ENCODE assay signal across 9 mouse cellular contexts in the genomic region with DNA sequence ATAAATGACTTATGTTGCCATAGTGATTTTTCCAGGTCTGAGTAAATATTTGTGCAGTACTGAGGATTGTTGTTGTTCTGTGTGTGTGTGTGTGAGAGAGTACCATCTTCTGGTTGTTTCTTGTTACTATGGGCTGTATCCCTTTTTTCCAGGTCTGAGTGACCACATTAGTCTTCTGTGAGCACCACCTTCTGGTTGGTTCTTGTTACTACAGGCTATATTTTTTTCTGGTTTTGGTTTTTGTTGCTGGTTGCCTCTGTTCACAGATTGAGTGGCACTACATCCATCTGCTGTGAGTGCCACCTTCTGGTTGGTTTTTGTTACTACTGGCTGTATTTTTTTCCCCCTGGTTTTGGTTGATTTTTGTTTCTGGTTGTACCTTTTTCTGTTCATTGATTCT. TPM values are rescaled to one million over a fixed set of nuclear protein-coding genes. Genes with fewer than 3 reads are reported as not detected.
A peak's percentile ranks its signal among the peaks of the same experiment; 100 is the strongest.
DNase-seq lines count a peak whose midpoint lies in the region; ATAC-seq and TF ChIP-seq lines count a peak whose summit lies in the region.
"Had no signal": no experiment of that assay in that cellular context is flagged by ENCODE, and none has a peak within 500 bp of the region (broad histone marks: within the 10 kb centered on the region; RNA-seq: fewer than 3 reads in every experiment).

No protein-coding gene starts in this region.

- H3K36me3 ChIP-seq in embryonic facial prominence, embryonic 11.5 days (replicated peaks; ENCODE audit: control insufficient read depth, insufficient read depth, low read depth, low read length) = no peaks in the 10 kb centered on the region
- no peaks in the 10 kb centered on the region for H3K36me3 ChIP-seq in embryonic facial prominence, embryonic 10.5 days (replicated peaks)
- no peaks in the 10 kb centered on the region for H3K36me3 ChIP-seq in lung, embryonic 14.5 days (ENCODE audit: insufficient read depth)
- H3K36me3 ChIP-seq: G1E had no signal

- ATAC-seq in embryonic facial prominence, embryonic 11.5 days (replicated peaks; ENCODE audit: insufficient number of reproducible peaks, low FRiP score, low TSS enrichment, low read depth) = no peak
- no peak for ATAC-seq in lung, embryonic 14.5 days (ENCODE audit: insufficient read depth)
- peak; percentile 48 for ATAC-seq in inflammation-experienced regulatory T-cells, adult 6 months

- TF ChIP-seq POLR2A in lung, adult 2 months (IDR thresholded peaks at IDR 0.05; ENCODE audit: borderline replicate concordance, extremely low read depth, low read depth, low read length) = no peak
- no peak for TF ChIP-seq POLR2A in cerebellum, adult 2 months (IDR thresholded peaks at IDR 0.05; ENCODE audit: borderline replicate concordance, insufficient read depth, low read length)

- no peaks in the 10 kb centered on the region for H3K4me1 ChIP-seq in embryonic facial prominence, embryonic 11.5 days (ENCODE audit: control insufficient read depth, insufficient read depth, low read length)
- no peaks in the 10 kb centered on the region for H3K4me1 ChIP-seq in embryonic facial prominence, embryonic 10.5 days
- no peaks in the 10 kb centered on the region for H3K4me1 ChIP-seq in lung, embryonic 14.5 days (ENCODE audit: insufficient read depth)
- no peaks in the 10 kb centered on the region for H3K4me1 ChIP-seq in lung, adult 2 months (ENCODE audit: control insufficient read depth, insufficient read depth, low read length)
- peaks cover 5% of the 10 kb centered on the region; the same call in 1 of the 2 replicates for H3K4me1 ChIP-seq in cerebellum, adult 2 months (ENCODE audit: control insufficient read depth, insufficient read depth, low read length)

- no peak overlapping the region for H3K4me2 ChIP-seq in embryonic facial prominence, embryonic 11.5 days (ENCODE audit: low read depth, low read length)
- H3K4me2 ChIP-seq in lung, embryonic 14.5 days = no peak overlapping the region

- H3K4me3 ChIP-seq in embryonic facial prominence, embryonic 11.5 days (ENCODE audit: low read depth, low read length) = no peak overlapping the region
- H3K4me3 ChIP-seq in embryonic facial prominence, embryonic 10.5 days = no peak overlapping the region
- no peak overlapping the region for H3K4me3 ChIP-seq in lung, embryonic 14.5 days (ENCODE audit: low read depth, low read length)
- H3K4me3 ChIP-seq in lung, adult 2 months (replicated peaks; ENCODE audit: extremely low read depth, low read depth, low read length) = no peak overlapping the region
- no peak overlapping the region for H3K4me3 ChIP-seq in cerebellum, adult 2 months (replicated peaks; ENCODE audit: insufficient read depth, low read depth, low read length)

- H3K9me3 ChIP-seq in embryonic facial prominence, embryonic 11.5 days (replicated peaks; ENCODE audit: control insufficient read depth, low read length) = no peaks in the 10 kb centered on the region
- H3K9me3 ChIP-seq in embryonic facial prominence, embryonic 10.5 days = 0 out of 2 replicates have a peak, but pooled peaks cover 4% of the 10 kb centered on the region
- no peaks in the 10 kb centered on the region for H3K9me3 ChIP-seq in lung, embryonic 14.5 days (ENCODE audit: low read depth, low read length)

- TF ChIP-seq CTCF in lung, embryonic 14.5 days (IDR thresholded peaks at IDR 0.05; ENCODE audit: low read depth) = peak; percentile 60
- TF ChIP-seq CTCF in lung, adult 2 months (IDR thresholded peaks at IDR 0.05; ENCODE audit: insufficient read depth, low read length) = no peak
- no peak for TF ChIP-seq CTCF in cerebellum, adult 2 months (IDR thresholded peaks at IDR 0.05; ENCODE audit: borderline replicate concordance, insufficient read depth, low read depth, low read length)

- H3K27ac ChIP-seq in embryonic facial prominence, embryonic 11.5 days (replicated peaks; ENCODE audit: low read depth, low read length) = no peak overlapping the region
- no peak overlapping the region for H3K27ac ChIP-seq in embryonic facial prominence, embryonic 10.5 days (replicated peaks)
- no peak overlapping the region for H3K27ac ChIP-seq in lung, embryonic 14.5 days (ENCODE audit: low read depth)
- H3K27ac ChIP-seq in cerebellum, adult 2 months (ENCODE audit: insufficient read depth, low read length) = no peak overlapping the region

- DNase-seq in embryonic facial prominence, embryonic 11.5 days (ENCODE audit: low spot score) = peak; percentile 49
- no peak for DNase-seq in embryonic facial prominence, embryonic 10.5 days (ENCODE audit: low spot score)
- peak; percentile 68 for DNase-seq in lung, embryonic 14.5 days
- no peak for DNase-seq in lung, adult 2 months
- peak; percentile 34 to 89 for DNase-seq in cerebellum, adult 2 months
- peak; percentile 53 to 56 for DNase-seq in natural killer cell, adult 2 months (ENCODE audit: low spot score in 2 of 2)
- no peak for DNase-seq in right cerebral cortex, postnatal 10 days (ENCODE audit: low spot score in 2 of 2)

- H3K9ac ChIP-seq in embryonic facial prominence, embryonic 11.5 days (replicated peaks; ENCODE audit: low read length) = no peak overlapping the region
- no peak overlapping the region for H3K9ac ChIP-seq in lung, embryonic 14.5 days

- no peaks in the 10 kb centered on the region for H3K27me3 ChIP-seq in embryonic facial prominence, embryonic 11.5 days (ENCODE audit: control insufficient read depth, insufficient read depth, low read length)
- H3K27me3 ChIP-seq in embryonic facial prominence, embryonic 10.5 days (replicated peaks; ENCODE audit: low read depth, poor library complexity, severe bottlenecking) = no peaks in the 10 kb centered on the region
- no peaks in the 10 kb centered on the region for H3K27me3 ChIP-seq in lung, embryonic 14.5 days (ENCODE audit: insufficient read depth, low read length)
- H3K27me3 ChIP-seq in cerebellum, adult 2 months (ENCODE audit: control insufficient read depth, insufficient read depth, low read length) = no peaks in the 10 kb centered on the region

RNA-seq across cellular contexts. Expression of gene Mrpl40, which starts 18.1 kb away (rescaled TPM):
- 92.4 and 98.9 TPM in 2 replicates for polyA plus RNA-seq in embryonic facial prominence, embryonic 11.5 days (2014; fragmentation: Nextera tagmentation; extraction: Ambion mirVana)
- 122 and 128 TPM in 2 replicates for polyA plus RNA-seq in embryonic facial prominence, embryonic 10.5 days (2016; fragmentation: Nextera tagmentation; extraction: Ambion mirVana)
- 81.8 and 82.6 TPM in 2 replicates for polyA plus RNA-seq in lung, embryonic 14.5 days (2014; fragmentation: Nextera tagmentation; extraction: Ambion mirVana)
- polyA plus RNA-seq in lung, adult 2 months (2012; rRNA removed) = 6.1 and 10.4 TPM in 2 replicates
- 35.7 and 37.6 TPM in 2 replicates for polyA plus RNA-seq in cerebellum, adult 2 months (2012; rRNA removed)
- polyA plus RNA-seq in inflammation-experienced regulatory T-cells, adult 6 months (2017; shearing (Covaris generic)) = 100 to 1,000 TPM in 1 of 3 experiments, 10 to 100 TPM in 2; 83.3 to 106 (median 88.3) TPM

RNA-seq across cellular contexts. Expression of gene Hira, which starts 18.3 kb away (rescaled TPM):
- polyA plus RNA-seq in embryonic facial prominence, embryonic 11.5 days (2014; fragmentation: Nextera tagmentation; extraction: Ambion mirVana) = 11.6 and 14.9 TPM in 2 replicates
- polyA plus RNA-seq in embryonic facial prominence, embryonic 10.5 days (2016; fragmentation: Nextera tagmentation; extraction: Ambion mirVana) = 22.8 and 25.8 TPM in 2 replicates
- 14.0 and 16.4 TPM in 2 replicates for polyA plus RNA-seq in lung, embryonic 14.5 days (2014; fragmentation: Nextera tagmentation; extraction: Ambion mirVana)
- 53.3 and 58.8 TPM in 2 replicates for polyA plus RNA-seq in lung, adult 2 months (2012; rRNA removed)
- 64.4 and 64.7 TPM in 2 replicates for polyA plus RNA-seq in cerebellum, adult 2 months (2012; rRNA removed)
- 10 to 100 TPM in 2 of 3 experiments, 1 to 10 TPM in 1; 7.9 to 10.8 (median 10.4) TPM for polyA plus RNA-seq in inflammation-experienced regulatory T-cells, adult 6 months (2017; shearing (Covaris generic))

RNA-seq across cellular contexts. Expression of gene Gm28539, which starts 22.2 kb away (rescaled TPM):
- polyA plus RNA-seq in embryonic facial prominence, embryonic 11.5 days (2014; fragmentation: Nextera tagmentation; extraction: Ambion mirVana) = not detected in 2 replicates
- polyA plus RNA-seq in embryonic facial prominence, embryonic 10.5 days (2016; fragmentation: Nextera tagmentation; extraction: Ambion mirVana) = not detected in 2 replicates
- not detected in 2 replicates for polyA plus RNA-seq in lung, embryonic 14.5 days (2014; fragmentation: Nextera tagmentation; extraction: Ambion mirVana)
- 1.8 and 4.4 TPM in 2 replicates for polyA plus RNA-seq in lung, adult 2 months (2012; rRNA removed)
- polyA plus RNA-seq in cerebellum, adult 2 months (2012; rRNA removed) = 0.08 TPM in 1 of 2 replicates, not detected in the other
- polyA plus RNA-seq in inflammation-experienced regulatory T-cells, adult 6 months (2017; shearing (Covaris generic)) = not detected
- polyA plus RNA-seq: G1E had no signal

RNA-seq across cellular contexts. Expression of gene 2510002D24Rik, which starts 22.2 kb away (rescaled TPM):
- polyA plus RNA-seq in embryonic facial prominence, embryonic 11.5 days (2014; fragmentation: Nextera tagmentation; extraction: Ambion mirVana) = 16.4 and 19.5 TPM in 2 replicates
- 32.6 and 34.9 TPM in 2 replicates for polyA plus RNA-seq in embryonic facial prominence, embryonic 10.5 days (2016; fragmentation: Nextera tagmentation; extraction: Ambion mirVana)
- 27.5 and 30.9 TPM in 2 replicates for polyA plus RNA-seq in lung, embryonic 14.5 days (2014; fragmentation: Nextera tagmentation; extraction: Ambion mirVana)
- 37.4 and 46.3 TPM in 2 replicates for polyA plus RNA-seq in lung, adult 2 months (2012; rRNA removed)
- polyA plus RNA-seq in cerebellum, adult 2 months (2012; rRNA removed) = 55.2 and 56.0 TPM in 2 replicates
- 100 to 1,000 TPM in 1 of 3 experiments, 10 to 100 TPM in 2; 69.8 to 105 (median 79.3) TPM for polyA plus RNA-seq in inflammation-experienced regulatory T-cells, adult 6 months (2017; shearing (Covaris generic))

RNA-seq across cellular contexts. Expression of gene Cdc45, which starts 46.8 kb away (rescaled TPM):
- 71.8 and 83.1 TPM in 2 replicates for polyA plus RNA-seq in embryonic facial prominence, embryonic 11.5 days (2014; fragmentation: Nextera tagmentation; extraction: Ambion mirVana)
- polyA plus RNA-seq in embryonic facial prominence, embryonic 10.5 days (2016; fragmentation: Nextera tagmentation; extraction: Ambion mirVana) = 73.8 and 77.3 TPM in 2 replicates
- polyA plus RNA-seq in lung, embryonic 14.5 days (2014; fragmentation: Nextera tagmentation; extraction: Ambion mirVana) = 64.0 and 67.3 TPM in 2 replicates
- polyA plus RNA-seq in lung, adult 2 months (2012; rRNA removed) = 3.3 and 3.5 TPM in 2 replicates
- polyA plus RNA-seq in cerebellum, adult 2 months (2012; rRNA removed) = 4.9 and 5.8 TPM in 2 replicates
- 10 to 100 TPM in 1 of 3 experiments, 1 to 10 TPM in 2; 4.4 to 32.2 (median 6.3) TPM for polyA plus RNA-seq in inflammation-experienced regulatory T-cells, adult 6 months (2017; shearing (Covaris generic))

Comparison
In these comparisons a context has a peak if more than half of its experiments do, and no peak if none do; other contexts are left out.
1. DNase-seq: peak in embryonic facial prominence, embryonic 11.5 days (single experiment), lung, embryonic 14.5 days (single experiment), cerebellum, adult 2 months (2 of 2) and natural killer cell, adult 2 months (2 of 2); none in embryonic facial prominence, embryonic 10.5 days (single experiment), lung, adult 2 months (single experiment) and right cerebral cortex, postnatal 10 days (0 of 2).